Mouse (Mus musculus) testis, postnatal 10 days (tissue): ENCODE measurements around the gene Ociad2.
A peak's percentile ranks its signal among the peaks of the same experiment; 100 is the strongest.

Experiments used
- DNase-seq: peaks from one replicate; pipeline ENCODE4 v3.0.0; 2021; ENCODE audit warnings: low spot score

The Ociad2 gene

GRCm38 (mm10) chr5:73340723-73341235 lies at the start of gene Ociad2:
TSS of gene Ociad2 (minus strand) at chr5:73341028.
- DNase-seq = no peak

- DNase-seq = no peak
Observed at GRCm38 (mm10) chr5:73383647-73383970, 42.8 kb upstream of the Ociad2 start.

GRCm38 (mm10) chr5:73382737-73383646 lies 42.2 kb upstream of the Ociad2 start:
- DNase-seq = peak; percentile 83

GRCm38 (mm10) chr5:73381976-73382540 lies 41.2 kb upstream of the Ociad2 start:
- no peak for DNase-seq

- DNase-seq = no peak
Observed at GRCm38 (mm10) chr5:73381510-73381909, 40.7 kb upstream of the Ociad2 start.

- DNase-seq = no peak
Observed at GRCm38 (mm10) chr5:73380829-73381228, 40.0 kb upstream of the Ociad2 start.

- DNase-seq = peak; percentile 95
Observed at GRCm38 (mm10) chr5:73379908-73380307, 39.1 kb upstream of the Ociad2 start.

GRCm38 (mm10) chr5:73376491-73376890 lies 35.7 kb upstream of the Ociad2 start:
- DNase-seq = no peak

- DNase-seq = no peak
Observed at GRCm38 (mm10) chr5:73376041-73376440, 35.2 kb upstream of the Ociad2 start.

GRCm38 (mm10) chr5:73373184-73373583 lies 32.4 kb upstream of the Ociad2 start:
- no peak for DNase-seq

- DNase-seq = no peak
Observed at GRCm38 (mm10) chr5:73372601-73373000, 31.8 kb upstream of the Ociad2 start.

- no peak for DNase-seq
Observed at GRCm38 (mm10) chr5:73369731-73370130, 28.9 kb upstream of the Ociad2 start.

- no peak for DNase-seq
Observed at GRCm38 (mm10) chr5:73368845-73369447, 28.1 kb upstream of the Ociad2 start.

GRCm38 (mm10) chr5:73367906-73368305 lies 27.1 kb upstream of the Ociad2 start:
- DNase-seq = no peak

GRCm38 (mm10) chr5:73364107-73364864 lies 23.5 kb upstream of the Ociad2 start:
- no peak for DNase-seq

GRCm38 (mm10) chr5:73362791-73363190 lies 22.0 kb upstream of the Ociad2 start:
- no peak for DNase-seq

GRCm38 (mm10) chr5:73362338-73362737 lies 21.5 kb upstream of the Ociad2 start:
- no peak for DNase-seq

- no peak for DNase-seq
Observed at GRCm38 (mm10) chr5:73360240-73360639, 19.4 kb upstream of the Ociad2 start.

- DNase-seq = no peak
Observed at GRCm38 (mm10) chr5:73359752-73360141, 18.9 kb upstream of the Ociad2 start.

GRCm38 (mm10) chr5:73359134-73359751 lies 18.4 kb upstream of the Ociad2 start:
- no peak for DNase-seq

GRCm38 (mm10) chr5:73355393-73355792 lies 14.6 kb upstream of the Ociad2 start:
- no peak for DNase-seq

GRCm38 (mm10) chr5:73353978-73354377 lies 13.2 kb upstream of the Ociad2 start:
- no peak for DNase-seq
